Mouse (Mus musculus) neural tube, embryonic 13.5 days (tissue): ENCODE results near the gene Snrpd2. TPM values are rescaled to one million over a fixed set of nuclear protein-coding genes. Genes with fewer than 3 reads are reported as not detected.

Experiments
- ATAC-seq: fragments of 200-750 bp; cut with Nextera tagmentation; 2 replicates; pipeline ENCODE4 v1.8.0; 2017; ENCODE audit warnings: low read depth, mild to moderate bottlenecking, moderate TSS enrichment, moderate library complexity
- H3K27ac ChIP-seq: fragments of 300-500 bp; sonication (generic); replicated peaks from 2 replicates; pipeline ENCODE4 v1.5.1; 2015; ENCODE audit warnings: moderate library complexity, mild to moderate bottlenecking, inconsistent platforms
- H3K27me3 ChIP-seq: fragments of 300-500 bp; sonication (generic); 2 replicates; pipeline ENCODE4 v1.6.1; 2015; ENCODE audit warnings: mild to moderate bottlenecking, inconsistent platforms
- H3K36me3 ChIP-seq: fragments of 300-500 bp; sonication (generic); 2 replicates; pipeline ENCODE4 v1.6.1; 2015; ENCODE audit warnings: mild to moderate bottlenecking, inconsistent platforms
- H3K4me1 ChIP-seq: fragments of 300-500 bp; sonication (generic); replicated peaks from 2 replicates; pipeline ENCODE4 v1.6.1; 2015; ENCODE audit warnings: inconsistent platforms
- H3K4me2 ChIP-seq: fragments of 300-500 bp; sonication (generic); 2 replicates; pipeline ENCODE4 v1.6.1; 2015; ENCODE audit warnings: inconsistent platforms, mild to moderate bottlenecking, moderate library complexity
- H3K4me3 ChIP-seq: fragments of 300-500 bp; sonication (generic); 2 replicates; pipeline ENCODE4 v1.5.1; 2015; ENCODE audit warnings: mild to moderate bottlenecking, inconsistent platforms
- H3K9ac ChIP-seq: fragments of 300-500 bp; sonication (generic); 2 replicates; pipeline ENCODE4 v1.6.1; 2015; ENCODE audit warnings: moderate library complexity, mild to moderate bottlenecking, inconsistent platforms
- H3K9me3 ChIP-seq: fragments of 300-500 bp; sonication (generic); 2 replicates; pipeline ENCODE4 v1.6.1; 2016; ENCODE audit warnings: inconsistent platforms
- WGBS: fragments of 180-500 bp; shearing (Covaris S2); methylation state at CpG from one replicate; pipeline ENCODE4 v1.1.7; 2015; 5-methylcytosine and 5-hydroxymethylcytosine counted together
- polyA plus RNA-seq: library from polyadenylated mRNA; unstranded; fragments of >200 nt; fragmentation: Nextera tagmentation; extraction: Ambion mirVana; gene quantifications from 2 replicates; pipeline ENCODE4 v1.2.1, GENCODE M21; 2015

Gene Snrpd2
- 108 and 118 TPM in 2 replicates for polyA plus RNA-seq

GRCm38 (mm10) chr7:19149626-19150025 lies at the start of gene Snrpd2:
Gene Snrpd2, plus strand, starts transcription at chr7:19149722.
- Histone ChIP-seq H3K36me3 (peaks cover 49% of the 10 kb centered on the region), H3K27ac (peak within 1 kb of the TSS; percentile 87), H3K4me3 (peak within 1 kb of the TSS; percentile 53), H3K27me3 (no peaks in the 10 kb centered on the region), H3K9me3 (no peaks in the 10 kb centered on the region), H3K4me2 (peak within 1 kb of the TSS; percentile 97), H3K4me1 (peaks cover 30% of the 10 kb centered on the region), H3K9ac (peak within 1 kb of the TSS; percentile 80)
- 0% methylated on average over 24 of the region's 24 CpGs for WGBS
- peak; percentile 93 for ATAC-seq

DNA sequence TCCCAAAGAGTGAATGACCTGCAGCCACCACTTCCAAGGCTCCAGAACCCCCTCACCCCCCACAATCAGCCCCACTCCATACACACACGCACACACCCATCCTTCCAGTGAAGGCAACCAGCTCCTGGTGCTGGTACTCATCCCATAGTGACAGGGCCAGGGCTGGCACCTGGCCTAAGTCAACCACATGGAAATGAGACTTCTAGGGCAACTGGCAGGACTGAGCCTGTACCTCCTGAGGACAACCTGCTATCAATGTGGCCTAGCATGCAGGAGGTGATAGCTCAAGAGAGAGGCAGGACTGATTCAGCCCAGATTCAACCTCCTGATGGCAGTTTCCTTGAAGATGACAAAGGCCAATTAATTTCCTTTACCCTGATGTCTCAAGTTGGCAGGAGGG lies 49.2 kb upstream of the Snrpd2 start:
- WGBS, result 76% methylated on average over 1 of the region's 1 CpGs
- H3K4me3 ChIP-seq, result no peak overlapping the region
- no peak for ATAC-seq
- H3K36me3 ChIP-seq, result no peaks in the 10 kb centered on the region
- H3K9me3 ChIP-seq, result no peaks in the 10 kb centered on the region
- H3K9ac ChIP-seq, result no peak overlapping the region
- no peak overlapping the region for H3K27ac ChIP-seq
- peaks cover 11% of the 10 kb centered on the region for H3K27me3 ChIP-seq
- H3K4me2 ChIP-seq, result no peak overlapping the region
- H3K4me1 ChIP-seq, result peaks cover 19% of the 10 kb centered on the region

GRCm38 (mm10) chr7:19103741-19104140 lies 45.8 kb upstream of the Snrpd2 start:
- H3K9me3 ChIP-seq, result no peaks in the 10 kb centered on the region
- no peaks in the 10 kb centered on the region for H3K36me3 ChIP-seq
- H3K9ac ChIP-seq, result no peak overlapping the region
- no peak overlapping the region for H3K4me3 ChIP-seq
- no peak overlapping the region for H3K4me2 ChIP-seq
- no peak for ATAC-seq
- H3K4me1 ChIP-seq, result no peaks in the 10 kb centered on the region
- no peaks in the 10 kb centered on the region for H3K27me3 ChIP-seq
- H3K27ac ChIP-seq, result no peak overlapping the region

GRCm38 (mm10) chr7:19104486-19104885 lies 45.0 kb upstream of the Snrpd2 start:
- Histone ChIP-seq H3K27ac (no peak overlapping the region), H3K4me3 (no peak overlapping the region), H3K27me3 (no peaks in the 10 kb centered on the region), H3K36me3 (no peaks in the 10 kb centered on the region), H3K4me1 (no peaks in the 10 kb centered on the region), H3K9me3 (no peaks in the 10 kb centered on the region), H3K9ac (no peak overlapping the region), H3K4me2 (no peak overlapping the region)
- ATAC-seq, result no peak
- 75% methylated on average over 2 of the region's 2 CpGs for WGBS

- no peaks in the 10 kb centered on the region for H3K36me3 ChIP-seq
- no peaks in the 10 kb centered on the region for H3K4me1 ChIP-seq
- H3K27ac ChIP-seq, result no peak overlapping the region
- H3K9ac ChIP-seq, result no peak overlapping the region
- no peaks in the 10 kb centered on the region for H3K27me3 ChIP-seq
- H3K9me3 ChIP-seq, result no peaks in the 10 kb centered on the region
- ATAC-seq, result no peak
- no peak overlapping the region for H3K4me2 ChIP-seq
- H3K4me3 ChIP-seq, result no peak overlapping the region
- 63% methylated on average over 3 of the region's 3 CpGs for WGBS
These were observed 42.1 kb upstream of the Snrpd2 start for GRCm38 (mm10) chr7:19107436-19107835.

DNA sequence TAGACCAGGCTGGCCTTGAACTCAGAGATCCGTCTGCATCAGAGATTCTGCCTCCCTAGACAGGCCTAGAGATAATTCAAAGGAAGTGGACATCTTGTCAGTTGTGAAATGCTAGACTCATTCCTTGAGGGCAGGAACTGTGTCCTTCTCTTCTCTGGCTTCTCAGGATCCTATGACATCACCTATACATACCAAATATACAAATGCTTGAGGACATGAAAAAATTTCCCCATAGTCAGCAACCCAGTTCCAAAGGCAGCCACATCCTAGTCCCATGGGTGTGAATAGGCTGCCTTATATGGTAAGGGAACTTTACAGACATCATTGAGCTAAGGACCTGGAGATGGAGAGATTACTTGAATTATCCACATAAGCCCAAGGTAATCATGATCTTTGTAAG lies 40.0 kb upstream of the Snrpd2 start:
- no peaks in the 10 kb centered on the region for H3K36me3 ChIP-seq
- no peak overlapping the region for H3K4me2 ChIP-seq
- H3K4me1 ChIP-seq, result no peaks in the 10 kb centered on the region
- peaks cover 10% of the 10 kb centered on the region; the same call in 1 of the 2 replicates for H3K27me3 ChIP-seq
- no peak overlapping the region for H3K27ac ChIP-seq
- H3K4me3 ChIP-seq, result no peak overlapping the region
- WGBS, result 78% methylated on average over 1 of the region's 1 CpGs
- H3K9me3 ChIP-seq, result no peaks in the 10 kb centered on the region
- no peak overlapping the region for H3K9ac ChIP-seq
- ATAC-seq, result no peak

- peak; percentile 24; the same call in 1 of the 2 replicates for ATAC-seq
- no peaks in the 10 kb centered on the region for H3K36me3 ChIP-seq
- H3K27me3 ChIP-seq, result peaks cover 10% of the 10 kb centered on the region; the same call in 1 of the 2 replicates
- peak within 1 kb of the TSS; percentile 33 for H3K4me3 ChIP-seq
- peaks cover 26% of the 10 kb centered on the region for H3K4me1 ChIP-seq
- H3K27ac ChIP-seq, result 0 out of 2 replicates have a peak within 1 kb of the TSS, but pooled peaks have one; percentile 10
- peak within 1 kb of the TSS; percentile 54 for H3K4me2 ChIP-seq
- no peak within 1 kb of the TSS for H3K9ac ChIP-seq
- H3K9me3 ChIP-seq, result no peaks in the 10 kb centered on the region
- WGBS, result 23% methylated on average over 64 of the region's 64 CpGs
These were observed 31.3 kb upstream of the Snrpd2 start, which contains the start of gene Gm4969 for GRCm38 (mm10) chr7:19118028-19118771. Gene Gm4969, minus strand, starts transcription at chr7:19118368.

- Histone ChIP-seq H3K27ac (no peak overlapping the region), H3K4me3 (no peak overlapping the region), H3K9ac (no peak overlapping the region), H3K4me2 (peak overlapping the region; percentile 84; the same call in 1 of the 2 replicates), H3K9me3 (no peaks in the 10 kb centered on the region), H3K27me3 (0 out of 2 replicates have a peak, but pooled peaks cover 4% of the 10 kb centered on the region), H3K36me3 (no peaks in the 10 kb centered on the region), H3K4me1 (peaks cover 26% of the 10 kb centered on the region)
- ATAC-seq, result peak; percentile 20
- WGBS, result 91% methylated on average over 8 of the region's 8 CpGs
These were observed 30.4 kb upstream of the Snrpd2 start for GRCm38 (mm10) chr7:19119083-19119482.

DNA sequence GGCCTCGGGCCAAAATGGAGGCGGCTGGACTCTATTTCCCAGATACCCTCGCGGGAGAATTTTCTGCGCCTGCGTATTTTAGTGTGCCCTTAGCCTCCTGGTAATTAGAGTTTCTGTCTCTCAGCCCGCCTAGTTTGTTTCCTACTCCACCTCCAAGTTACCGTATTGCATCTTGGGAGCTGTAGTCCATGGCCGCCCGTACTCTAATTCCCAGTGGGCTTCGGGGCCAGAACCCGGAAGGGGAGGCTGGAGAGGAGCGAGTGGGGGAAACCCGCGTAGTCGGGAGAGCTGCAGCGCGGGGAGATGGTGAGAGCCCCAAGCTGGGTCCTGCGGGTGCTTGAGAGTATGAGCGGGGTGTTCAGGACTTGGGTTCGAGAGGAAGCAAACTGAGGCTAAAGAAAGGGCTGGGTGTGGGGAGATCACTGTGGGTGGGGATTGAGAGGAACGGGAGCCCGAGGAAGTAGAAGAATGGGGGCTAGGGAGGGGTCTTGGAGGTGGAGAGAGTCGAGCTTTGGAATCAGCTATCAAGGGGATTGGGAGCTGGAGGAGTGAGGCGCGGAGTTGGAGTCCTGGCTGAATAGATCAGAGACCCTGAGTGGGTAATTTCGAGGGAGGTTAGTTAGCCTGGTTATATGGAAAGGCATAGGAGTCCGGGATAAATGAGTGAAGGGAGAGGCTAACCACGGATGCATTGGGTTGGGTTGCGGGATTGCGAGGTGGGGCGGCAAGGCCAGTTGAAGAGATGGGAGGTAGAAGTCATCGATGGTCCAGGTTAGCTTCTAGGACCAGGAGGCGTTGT lies 29.7 kb upstream of the Snrpd2 start, which contains the start of gene Fbxo46:
Gene Fbxo46 (plus strand): TSS at position 229 of the 799 bp plus-strand sequence.
- H3K4me3 ChIP-seq, result peak within 1 kb of the TSS; percentile 58
- no peaks in the 10 kb centered on the region for H3K9me3 ChIP-seq
- H3K27ac ChIP-seq, result peak within 1 kb of the TSS; percentile 66
- ATAC-seq, result peak; percentile 94
- peak within 1 kb of the TSS; percentile 80 for H3K9ac ChIP-seq
- WGBS, result 3% methylated on average over 34 of the region's 34 CpGs
- H3K36me3 ChIP-seq, result no peaks in the 10 kb centered on the region
- peaks cover 26% of the 10 kb centered on the region for H3K4me1 ChIP-seq
- H3K4me2 ChIP-seq, result peak within 1 kb of the TSS; percentile 84
- 0 out of 2 replicates have a peak, but pooled peaks cover 4% of the 10 kb centered on the region for H3K27me3 ChIP-seq

DNA sequence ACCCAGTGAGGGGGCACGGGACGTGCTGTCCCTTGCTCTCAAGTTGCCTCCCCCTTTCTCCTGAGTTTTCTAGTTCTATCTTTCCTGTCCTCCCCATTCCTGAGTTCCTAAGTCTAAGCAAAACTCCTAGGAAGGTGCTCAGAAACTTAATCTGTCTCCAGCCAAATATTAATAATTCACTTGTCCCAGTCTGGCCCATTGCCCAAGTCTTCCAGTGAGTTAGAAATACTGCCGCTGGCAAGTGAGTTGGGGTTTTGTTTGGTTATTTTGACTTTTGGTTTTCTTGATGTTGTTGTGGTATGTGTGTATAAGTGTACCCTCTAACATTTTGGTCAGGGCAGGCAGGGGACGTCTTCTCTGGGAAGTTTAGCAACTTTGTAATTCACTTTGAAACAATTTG lies 27.8 kb upstream of the Snrpd2 start:
- WGBS, result 95% methylated on average over 4 of the region's 4 CpGs

GRCm38 (mm10) chr7:19124713-19125112 lies 24.8 kb upstream of the Snrpd2 start:
- H3K4me2 ChIP-seq, result no peak overlapping the region
- H3K36me3 ChIP-seq, result peaks cover 9% of the 10 kb centered on the region; the same call in 1 of the 2 replicates
- H3K27ac ChIP-seq, result no peak overlapping the region
- no peaks in the 10 kb centered on the region for H3K9me3 ChIP-seq
- no peak overlapping the region for H3K9ac ChIP-seq
- ATAC-seq, result no peak
- 92% methylated on average over 6 of the region's 6 CpGs for WGBS
- H3K4me3 ChIP-seq, result no peak overlapping the region
- H3K4me1 ChIP-seq, result peaks cover 20% of the 10 kb centered on the region
- no peaks in the 10 kb centered on the region for H3K27me3 ChIP-seq

More for the DNA sequence above, 27.8 kb upstream of the Snrpd2 start:
- Histone ChIP-seq H3K4me1 (peaks cover 26% of the 10 kb centered on the region), H3K9me3 (no peaks in the 10 kb centered on the region), H3K4me2 (no peak overlapping the region), H3K36me3 (peaks cover 9% of the 10 kb centered on the region; the same call in 1 of the 2 replicates), H3K4me3 (no peak overlapping the region), H3K9ac (no peak overlapping the region), H3K27me3 (0 out of 2 replicates have a peak, but pooled peaks cover 4% of the 10 kb centered on the region), H3K27ac (no peak overlapping the region)
- ATAC-seq, result no peak

DNA sequence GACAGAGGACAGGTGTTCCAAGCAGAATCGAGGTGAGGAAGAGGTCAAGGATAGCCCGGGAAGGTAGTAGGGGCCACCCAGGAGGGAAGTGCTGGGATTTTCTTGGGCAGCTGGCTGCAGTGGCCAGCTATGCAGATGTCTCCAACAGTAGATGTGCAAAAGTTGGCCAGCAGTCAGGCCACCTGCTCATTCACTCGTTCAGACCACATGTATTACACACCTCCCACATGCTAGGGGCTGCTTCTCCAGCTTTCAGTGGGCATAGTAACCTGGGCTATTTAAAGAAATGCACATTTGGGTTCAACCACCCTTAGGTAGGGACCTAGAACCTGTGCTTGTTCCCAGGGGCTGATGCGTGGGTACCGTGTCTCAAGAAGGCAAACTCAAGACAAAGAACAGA lies 21.8 kb upstream of the Snrpd2 start:
- H3K27ac ChIP-seq, result no peak overlapping the region
- no peak overlapping the region for H3K9ac ChIP-seq
- 94% methylated on average over 5 of the region's 5 CpGs for WGBS
- peaks cover 22% of the 10 kb centered on the region for H3K4me1 ChIP-seq
- no peaks in the 10 kb centered on the region for H3K27me3 ChIP-seq
- ATAC-seq, result no peak
- H3K9me3 ChIP-seq, result no peaks in the 10 kb centered on the region
- H3K4me2 ChIP-seq, result no peak overlapping the region
- no peak overlapping the region for H3K4me3 ChIP-seq
- H3K36me3 ChIP-seq, result peaks cover 9% of the 10 kb centered on the region; the same call in 1 of the 2 replicates
